Mouse (Mus musculus) G1E (cell line): Measurements from ENCODE around the gene Nktr.

Experiments used
- CTCF ChIP-seq: IDR thresholded peaks from 2 replicates; pipeline ENCODE4 v1.5.1; 2012; ENCODE audit warnings: low read depth, low read length, inconsistent platforms, mixed read lengths
- GATA1 ChIP-seq: IDR thresholded peaks from 2 replicates; pipeline ENCODE4 v1.6.1; 2012; ENCODE audit warnings: borderline replicate concordance, low read length, inconsistent platforms, mixed read lengths

DNA sequence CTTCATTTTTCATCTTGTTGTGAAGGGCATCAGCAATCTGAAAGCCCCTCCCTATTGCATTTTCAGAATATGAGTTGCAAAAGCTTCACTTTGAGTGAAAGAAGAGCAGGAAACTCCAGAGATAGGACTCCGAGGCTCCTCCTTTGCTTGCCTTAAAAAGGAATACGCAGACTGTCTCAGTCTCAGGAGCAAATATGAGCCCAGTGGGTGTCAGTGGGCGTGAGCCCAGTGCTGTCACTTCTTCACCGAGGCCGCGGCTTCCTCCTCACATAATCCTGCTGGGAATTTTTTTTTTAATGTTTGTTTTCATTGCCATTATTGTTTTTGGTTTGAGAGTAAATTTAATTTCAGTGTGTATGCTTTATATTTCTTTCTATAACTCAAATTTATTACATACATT is 21.5 kb downstream of the Nktr start:
- no peak for TF ChIP-seq CTCF
- no peak for TF ChIP-seq GATA1
